Mouse (Mus musculus): Measurements from ENCODE around the gene Pfkfb4. TPM values are rescaled to one million over a fixed set of nuclear protein-coding genes. Genes with fewer than 3 reads are reported as not detected.

Pfkfb4 gene
- total RNA-seq (2023) = 9.5 TPM

DNA sequence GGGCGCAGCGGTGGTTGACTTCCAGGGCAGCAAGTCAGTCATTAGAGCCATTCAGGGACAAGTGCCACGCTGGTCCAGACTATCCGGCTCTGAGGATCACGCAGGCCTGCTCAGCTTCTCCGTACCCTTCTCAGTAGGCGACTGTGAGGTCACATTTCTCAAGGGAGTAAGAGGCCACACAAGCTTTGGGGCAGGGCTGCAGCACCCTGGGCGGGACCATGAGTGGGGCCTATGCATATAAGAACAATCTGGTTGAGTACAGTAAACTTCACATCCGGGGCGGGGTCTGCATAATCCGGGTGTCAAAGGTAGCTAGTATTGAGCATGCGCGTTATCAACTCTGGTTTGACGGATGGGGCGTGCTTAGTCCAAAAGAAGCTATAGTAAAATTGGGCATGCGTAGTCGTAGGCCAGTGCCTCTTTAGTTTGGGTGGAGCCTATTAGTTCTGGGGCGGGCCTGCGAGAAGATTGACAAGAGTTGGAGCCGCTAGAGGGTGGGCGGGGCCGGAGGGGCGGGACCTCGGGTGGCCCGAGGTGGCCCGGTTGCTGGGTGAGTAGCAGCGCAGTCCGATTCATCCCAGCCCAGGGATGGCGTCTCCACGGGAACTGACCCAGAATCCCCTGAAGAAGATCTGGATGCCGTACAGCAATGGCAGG is at the start of gene Pfkfb4:
Pfkfb4 (plus strand) TSS at position 351 of the 657 bp plus-strand sequence.

DNA sequence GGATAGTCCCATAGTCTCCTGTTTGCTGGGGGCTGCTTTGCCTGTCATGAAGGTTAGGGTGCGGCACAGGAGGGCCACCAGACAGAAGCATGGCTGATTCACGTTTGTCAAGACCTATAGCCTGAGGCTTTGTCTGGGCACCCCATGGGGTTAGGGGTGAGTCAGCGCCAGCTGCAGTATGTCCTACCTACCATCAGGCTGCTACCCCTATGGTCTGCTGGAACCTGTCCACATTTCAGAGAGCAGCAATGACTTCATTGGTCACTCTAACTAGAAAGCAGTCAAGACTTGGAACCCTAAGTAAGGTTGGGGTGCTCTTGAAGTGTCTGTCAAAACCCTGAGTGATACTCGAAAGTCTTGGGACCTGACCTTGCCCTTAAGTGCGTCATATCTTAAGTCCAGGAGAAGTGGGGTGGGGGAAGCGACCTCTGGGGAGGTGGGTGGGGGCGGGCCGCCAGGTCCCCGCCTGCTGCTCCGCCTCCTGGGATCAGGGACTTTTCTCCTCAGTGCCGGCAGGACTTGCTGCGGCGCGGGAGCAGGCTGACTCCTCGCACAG is 38.4 kb upstream of the Pfkfb4 start, which contains the start of gene Col7a1:
Col7a1 (plus strand) TSS at position 506 of the 556 bp plus-strand sequence.

GRCm38 (mm10) chr9:108985710-108986109 is 5.9 kb upstream of the Pfkfb4 start, which contains the start of gene Ucn2:
Gene Ucn2 (plus strand): TSS chr9:108986010.

GRCm38 (mm10) chr9:109038086-109038895 is 46.7 kb downstream of the Pfkfb4 start, which contains the start of gene Shisa5:
Gene Shisa5 (plus strand): TSS chr9:109038565.

GRCm38 (mm10) chr9:109059136-109059903 is 67.7 kb downstream of the Pfkfb4 start, which contains the start of gene Trex1:
Gene Trex1 (minus strand): TSS chr9:109059734.

GRCm38 (mm10) chr9:109073661-109074573 is 82.3 kb downstream of the Pfkfb4 start, which contains the start of gene Atrip:
Gene Atrip (minus strand): TSS chr9:109074124.

Other genes starting within 250 kb of the Pfkfb4 start
- gene Ip6k2, start 208.0 kb upstream of the Pfkfb4 start, total RNA-seq (2023) = 100 TPM
- gene Nckipsd, start 183.4 kb upstream of the Pfkfb4 start, total RNA-seq (2023) = 9.4 TPM
- not detected for gene Celsr3, start 165.5 kb upstream of the Pfkfb4 start, total RNA-seq (2023)
- 27.2 TPM for gene Slc26a6, start 138.5 kb upstream of the Pfkfb4 start, total RNA-seq (2023)
- not detected for gene Tmem89, start 77.2 kb upstream of the Pfkfb4 start, total RNA-seq (2023)
- 170 TPM for gene Uqcrc1, start 55.1 kb upstream of the Pfkfb4 start, total RNA-seq (2023)
- gene Col7a1, start 38.2 kb upstream of the Pfkfb4 start, total RNA-seq (2023) = 3.3 TPM
- not detected for gene Ucn2, start 5.8 kb upstream of the Pfkfb4 start, total RNA-seq (2023)
- 2,690 TPM for gene Shisa5, start 46.8 kb downstream of the Pfkfb4 start, total RNA-seq (2023)
- gene Trex1, start 68.0 kb downstream of the Pfkfb4 start, total RNA-seq (2023) = 27.6 TPM
- gene Atrip, start 82.3 kb downstream of the Pfkfb4 start, total RNA-seq (2023) = 24.3 TPM
- 7.6 TPM for gene Ccdc51, start 90.7 kb downstream of the Pfkfb4 start, total RNA-seq (2023)
- 310 TPM for gene Tma7, start 90.8 kb downstream of the Pfkfb4 start, total RNA-seq (2023)
- 1.9 TPM for gene Plxnb1, start 103.6 kb downstream of the Pfkfb4 start, total RNA-seq (2023)
- gene Fbxw21, start 170.3 kb downstream of the Pfkfb4 start, total RNA-seq (2023) = not detected
- not detected for gene Fbxw13, start 204.2 kb downstream of the Pfkfb4 start, total RNA-seq (2023)
- not detected for gene Fbxw20, start 243.0 kb downstream of the Pfkfb4 start, total RNA-seq (2023)

All from CD8-positive naive resting alpha-beta T cell, adult 57 days (primary cell).